Mouse (Mus musculus): ENCODE measurements at regions not wholly inside any gene's neighbourhood (a gene's known extent, or its start where the extent isn't known, plus 50 kb on each side); places are given as distances from the start of the nearest gene placed in this dataset.
A peak's percentile ranks its signal among the peaks of the same experiment; 100 is the strongest.

GRCm38 (mm10) chr11:64369516-64369915 is 65.6 kb upstream of the Hs3st3a1 start:
- no peak overlapping the region for H3K4me3 ChIP-seq
- DNase-seq (ENCODE audit: low spot score in 2 of 2), result peak; percentile 12 to 34
- no peak for TF ChIP-seq CTCF (conservative IDR thresholded peaks at IDR 0.05)
- H3K27ac ChIP-seq, result no peak overlapping the region

GRCm38 (mm10) chr11:64335456-64335855 is 99.7 kb upstream of the Hs3st3a1 start:
- no peak overlapping the region for H3K4me3 ChIP-seq
- H3K27ac ChIP-seq, result no peak overlapping the region
- TF ChIP-seq CTCF (conservative IDR thresholded peaks at IDR 0.05), result no peak
- no peak for DNase-seq (ENCODE audit: low spot score in 2 of 2)

DNA sequence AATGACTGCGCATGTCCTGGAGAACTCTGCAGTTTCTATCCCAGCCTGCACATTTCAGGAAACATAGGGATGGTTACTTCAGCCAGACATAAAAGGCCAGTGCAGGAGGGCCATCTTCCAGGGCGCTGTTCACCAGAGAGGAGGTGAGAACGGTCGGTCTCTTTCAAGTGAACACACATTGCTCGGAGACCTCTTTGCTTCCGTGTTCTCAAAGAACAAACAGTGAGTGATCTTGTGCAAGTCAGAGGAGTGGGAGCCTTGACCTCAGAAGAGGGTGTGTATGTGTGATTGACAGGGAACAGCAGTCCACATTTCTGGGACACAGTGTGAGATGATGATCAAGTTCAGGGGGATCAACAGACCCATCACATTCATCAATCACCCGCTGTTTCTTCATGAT is 102.7 kb upstream of the Hs3st3a1 start:
- TF ChIP-seq CTCF (conservative IDR thresholded peaks at IDR 0.05), result no peak
- DNase-seq (ENCODE audit: low spot score in 2 of 2), result no peak
- H3K27ac ChIP-seq, result no peak overlapping the region
- H3K4me3 ChIP-seq, result no peak overlapping the region

DNA sequence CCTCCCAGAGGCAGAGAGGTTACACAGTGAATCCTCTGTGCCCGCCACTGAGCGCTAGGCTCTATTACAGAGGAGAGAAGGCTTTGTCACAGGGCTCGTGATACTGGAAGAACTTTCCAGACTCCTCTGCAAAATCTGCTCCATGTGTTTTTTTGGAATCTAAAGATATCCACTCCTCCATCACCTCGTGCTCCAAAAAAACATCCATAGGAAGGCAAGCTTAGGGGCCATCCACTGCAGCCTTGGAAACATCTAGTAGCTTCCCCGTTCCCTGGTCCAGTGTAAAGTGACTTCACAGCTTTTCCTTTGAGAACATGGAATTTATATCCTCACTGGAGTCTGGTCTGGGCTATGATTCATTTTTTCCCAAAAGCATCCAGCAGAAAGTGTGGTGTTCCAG is 103.3 kb upstream of the Hs3st3a1 start:
- H3K27ac ChIP-seq, result no peak overlapping the region
- TF ChIP-seq CTCF (conservative IDR thresholded peaks at IDR 0.05), result no peak
- peak in 1 of 2 experiments; percentile 15 for DNase-seq (ENCODE audit: low spot score in 2 of 2)
- no peak overlapping the region for H3K4me3 ChIP-seq

DNA sequence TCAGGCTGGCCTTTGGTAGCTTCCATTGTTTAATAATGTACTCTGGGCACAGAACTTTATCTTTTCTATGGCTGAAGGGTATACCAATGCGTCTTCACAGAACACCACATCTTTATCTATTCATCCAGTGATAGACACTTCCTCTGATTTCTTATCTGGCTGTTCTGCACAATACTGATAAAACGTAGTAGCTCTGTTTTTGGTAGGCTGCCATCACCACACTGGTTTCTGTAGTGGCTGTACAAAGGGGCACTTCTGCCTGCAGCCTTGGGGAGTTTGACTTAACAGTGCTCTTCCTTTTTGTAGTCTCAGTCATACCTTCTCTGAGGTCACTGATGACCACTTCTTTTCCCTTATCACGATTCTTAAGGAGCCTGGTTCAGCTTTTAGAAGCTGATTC is 106.0 kb upstream of the Hs3st3a1 start:
- TF ChIP-seq CTCF (conservative IDR thresholded peaks at IDR 0.05), result no peak
- Histone ChIP-seq H3K27ac (no peak overlapping the region), H3K4me3 (no peak overlapping the region)
- DNase-seq (ENCODE audit: low spot score in 2 of 2), result no peak

- Histone ChIP-seq H3K27ac (no peak overlapping the region), H3K4me3 (no peak overlapping the region)
- TF ChIP-seq CTCF (conservative IDR thresholded peaks at IDR 0.05), result no peak
- DNase-seq (ENCODE audit: low spot score in 2 of 2), result no peak
Observed at GRCm38 (mm10) chr11:64327771-64328170, 107.4 kb upstream of the Hs3st3a1 start.

DNA sequence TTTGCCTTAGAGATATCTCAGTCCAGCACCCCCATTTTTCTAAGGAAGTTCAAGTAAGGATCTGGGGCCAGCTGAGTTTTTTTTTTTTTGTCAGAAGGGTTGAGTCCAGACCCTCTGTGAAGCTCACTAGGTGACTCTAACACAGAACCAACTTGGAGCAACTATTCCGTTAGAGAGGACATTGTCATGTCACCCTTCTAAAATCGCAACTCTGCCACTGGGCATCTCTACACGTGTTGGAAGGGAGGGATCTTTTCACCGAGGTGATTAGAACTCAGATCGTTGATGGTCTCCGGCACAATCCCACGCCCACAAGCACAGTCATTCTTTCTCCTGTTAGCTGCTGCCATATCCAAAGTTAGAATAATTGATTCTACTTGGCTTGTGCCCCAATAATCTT is 108.5 kb upstream of the Hs3st3a1 start:
- TF ChIP-seq CTCF (conservative IDR thresholded peaks at IDR 0.05), result no peak
- Histone ChIP-seq H3K27ac (no peak overlapping the region), H3K4me3 (no peak overlapping the region)
- no peak for DNase-seq (ENCODE audit: low spot score in 2 of 2)

- TF ChIP-seq CTCF (conservative IDR thresholded peaks at IDR 0.05), result no peak
- Histone ChIP-seq H3K4me3 (no peak overlapping the region), H3K27ac (no peak overlapping the region)
- no peak for DNase-seq (ENCODE audit: low spot score in 2 of 2)
Observed at GRCm38 (mm10) chr11:64321900-64322425, 113.2 kb upstream of the Hs3st3a1 start.

- TF ChIP-seq CTCF (conservative IDR thresholded peaks at IDR 0.05), result no peak
- Histone ChIP-seq H3K27ac (no peak overlapping the region), H3K4me3 (no peak overlapping the region)
- no peak for DNase-seq (ENCODE audit: low spot score in 2 of 2)
Observed at GRCm38 (mm10) chr11:64317458-64317857, 117.7 kb upstream of the Hs3st3a1 start.

DNA sequence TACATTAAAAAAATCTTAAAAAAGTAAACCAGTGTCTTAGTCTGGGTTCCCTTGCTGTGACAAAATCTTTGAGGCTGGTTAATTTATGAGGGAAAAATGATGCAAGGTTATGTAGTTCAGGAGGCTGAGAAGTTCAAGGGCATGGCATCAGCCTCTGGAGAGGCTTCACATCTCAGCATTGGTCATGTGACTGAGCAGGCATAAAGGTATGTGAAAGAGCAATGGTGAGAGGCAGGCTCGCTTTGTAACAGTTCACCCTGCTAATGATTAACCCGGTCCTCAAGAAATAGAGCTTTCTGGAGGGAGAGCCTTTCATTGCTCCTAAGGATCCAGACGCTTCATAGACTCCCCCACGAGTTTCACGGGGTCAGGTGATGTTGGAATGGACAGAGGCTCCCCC is 120.1 kb upstream of the Hs3st3a1 start:
- no peak overlapping the region for H3K4me3 ChIP-seq
- H3K27ac ChIP-seq, result no peak overlapping the region
- TF ChIP-seq CTCF (conservative IDR thresholded peaks at IDR 0.05), result no peak
- DNase-seq (ENCODE audit: low spot score in 2 of 2), result no peak

DNA sequence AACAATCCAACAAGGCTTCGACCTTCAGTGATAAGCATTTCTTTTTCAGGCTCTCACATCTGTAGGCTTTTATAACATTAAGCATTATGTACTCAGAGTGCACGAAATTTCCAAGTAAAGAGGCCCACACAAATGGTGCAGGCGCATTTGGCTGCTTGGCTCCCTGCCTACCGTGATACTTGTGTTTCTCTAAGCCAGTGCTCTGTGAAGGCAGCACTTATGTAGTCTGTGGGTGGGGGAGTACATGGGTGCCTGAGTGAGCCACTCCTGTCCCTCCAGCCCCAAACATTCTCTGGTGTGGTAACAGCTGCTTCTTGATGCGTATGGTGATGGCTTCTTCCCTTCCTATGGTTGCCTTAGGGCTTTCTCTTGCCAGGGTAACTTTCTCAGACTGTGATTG is 121.9 kb upstream of the Hs3st3a1 start:
- TF ChIP-seq CTCF (conservative IDR thresholded peaks at IDR 0.05), result no peak
- H3K4me3 ChIP-seq, result no peak overlapping the region
- H3K27ac ChIP-seq, result no peak overlapping the region
- peak in 1 of 2 experiments; percentile 4 for DNase-seq (ENCODE audit: low spot score in 2 of 2)

DNA sequence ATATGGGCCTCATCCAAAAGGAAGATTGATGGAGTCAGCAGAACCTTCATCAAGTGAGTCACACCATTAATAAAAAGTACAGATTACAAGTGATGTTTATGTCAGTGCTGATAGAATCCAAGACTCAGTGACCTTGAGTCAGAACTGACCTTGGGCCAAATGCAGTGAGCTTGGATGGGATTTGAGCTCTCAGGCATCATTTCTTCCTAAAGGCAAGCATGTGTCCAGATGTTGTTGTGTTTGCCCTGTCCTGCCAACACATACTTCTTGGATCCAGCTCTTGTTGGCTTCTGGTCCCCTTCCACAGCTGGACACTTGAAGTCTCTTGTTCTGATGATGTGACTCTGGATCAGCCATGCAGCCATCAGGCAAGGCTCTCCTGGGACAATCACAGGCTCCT is 125.3 kb upstream of the Hs3st3a1 start:
- Histone ChIP-seq H3K4me3 (no peak overlapping the region), H3K27ac (no peak overlapping the region)
- no peak for TF ChIP-seq CTCF (conservative IDR thresholded peaks at IDR 0.05)
- DNase-seq (ENCODE audit: low spot score in 2 of 2), result no peak

DNA sequence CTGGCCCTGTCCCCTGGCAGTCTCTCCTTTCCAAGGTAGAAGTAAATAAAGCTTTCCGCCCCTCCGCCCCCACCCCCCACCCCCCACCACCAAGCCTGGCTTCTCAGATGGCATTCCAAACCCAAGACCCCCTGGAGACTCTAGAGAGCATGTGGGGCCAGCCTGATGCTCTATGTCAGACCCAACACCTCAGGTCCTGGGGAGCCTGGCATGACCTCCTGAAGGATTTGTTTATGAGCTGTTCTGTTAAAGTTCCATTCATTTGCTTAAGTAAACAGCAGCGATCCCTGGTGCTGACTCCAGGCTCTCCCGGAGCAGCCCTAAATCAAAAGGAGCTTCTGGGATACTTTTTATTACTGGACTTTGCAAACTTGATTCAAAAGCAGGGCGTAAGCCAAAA is 137.3 kb upstream of the Hs3st3a1 start:
- DNase-seq (ENCODE audit: low spot score in 2 of 2), result no peak
- Histone ChIP-seq H3K4me3 (no peak overlapping the region), H3K27ac (no peak overlapping the region)
- TF ChIP-seq CTCF (conservative IDR thresholded peaks at IDR 0.05), result no peak

DNA sequence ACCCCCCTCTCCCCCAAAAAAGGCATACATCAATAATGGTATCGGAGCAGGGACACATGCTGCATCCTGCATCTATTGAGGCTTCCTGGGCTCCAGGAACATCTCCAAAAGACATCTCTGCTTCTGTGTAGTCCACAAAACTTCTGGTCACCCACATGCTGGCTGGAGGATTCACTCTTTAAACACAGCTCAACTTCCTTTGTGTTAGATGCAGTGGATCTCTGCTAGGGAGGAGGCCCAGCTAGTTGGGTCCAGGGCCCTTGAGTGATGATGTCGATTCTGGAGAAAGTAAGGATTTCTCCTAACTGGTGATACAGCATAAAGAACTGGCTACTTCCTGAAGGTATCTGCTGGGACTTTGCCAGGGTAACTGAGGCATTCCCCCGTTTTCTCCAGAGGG is 146.9 kb upstream of the Hs3st3a1 start:
- Histone ChIP-seq H3K27ac (no peak overlapping the region), H3K4me3 (no peak overlapping the region)
- TF ChIP-seq CTCF (conservative IDR thresholded peaks at IDR 0.05), result no peak
- DNase-seq (ENCODE audit: low spot score in 2 of 2), result no peak

DNA sequence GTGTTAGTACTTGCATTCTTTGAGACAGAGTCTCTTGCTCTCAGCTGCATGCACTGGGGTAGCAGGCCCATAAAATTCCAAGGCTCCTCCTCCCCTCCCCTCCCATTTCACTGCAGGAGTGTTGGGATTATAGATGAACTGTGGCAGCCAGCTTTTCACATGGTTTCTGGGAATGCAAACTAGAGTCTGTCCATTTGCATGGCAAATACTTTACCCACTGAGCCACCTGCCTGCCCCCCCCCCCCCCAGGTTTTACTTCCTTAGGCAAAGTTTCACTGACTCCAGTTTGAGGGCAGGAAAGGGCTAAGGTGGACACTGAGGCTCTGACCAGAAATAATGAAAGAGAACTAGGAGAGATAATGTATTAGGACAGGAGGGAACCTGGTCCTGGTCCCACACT is 147.6 kb upstream of the Hs3st3a1 start:
- Histone ChIP-seq H3K4me3 (no peak overlapping the region), H3K27ac (no peak overlapping the region)
- no peak for DNase-seq (ENCODE audit: low spot score in 2 of 2)
- no peak for TF ChIP-seq CTCF (conservative IDR thresholded peaks at IDR 0.05)

All from layer of hippocampus, adult 2 months (tissue).